Mouse (Mus musculus): ENCODE measurements around the gene Josd1. TPM values are rescaled to one million over a fixed set of nuclear protein-coding genes. Genes with fewer than 3 reads are reported as not detected.
"Not testable (repeated sequence)": the region's sequence is repeated elsewhere in the genome, so short reads cannot be mapped to it uniquely, and the experiment has no call there.

The Josd1 gene
- polyA plus RNA-seq, 1 experiment from 2014 or later: 16.1 TPM

DNA sequence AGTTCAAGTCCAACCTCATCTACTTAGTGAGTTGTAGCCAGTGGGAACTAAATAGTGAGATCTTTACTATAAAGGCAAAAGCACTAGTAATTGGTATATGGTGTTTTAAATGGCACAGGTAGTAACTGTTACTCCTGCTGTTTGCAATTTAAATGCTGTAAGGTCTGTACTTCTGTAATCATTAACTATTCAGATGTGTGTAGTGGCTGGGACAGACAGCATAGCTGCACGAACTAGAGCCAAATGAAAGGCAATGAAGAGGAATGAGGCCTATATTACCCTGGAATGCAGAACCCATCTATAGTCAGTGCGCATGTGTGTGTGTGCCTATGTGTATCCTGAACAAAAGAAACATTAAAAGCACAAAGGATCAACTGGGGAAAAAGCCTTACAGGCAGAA lies 9.8 kb downstream of the Josd1 start:
- no peak overlapping the region for H3K27ac ChIP-seq
- H3K4me3 ChIP-seq (replicated peaks; ENCODE audit: low read length): no peak overlapping the region
- ATAC-seq (ENCODE audit: low FRiP score): no peak
- H3K4me2 ChIP-seq (replicated peaks): no peak overlapping the region
- H3K9me3 ChIP-seq (ENCODE audit: control insufficient read depth, low read length): no peaks in the 10 kb centered on the region
- peaks cover 43% of the 10 kb centered on the region for H3K36me3 ChIP-seq (replicated peaks; ENCODE audit: control insufficient read depth, insufficient read depth)
- whole genome bisulfite sequencing: 87% methylated on average over 2 of the region's 2 CpGs
- peaks cover 9% of the 10 kb centered on the region; the same call in 1 of the 2 replicates for H3K4me1 ChIP-seq (replicated peaks; ENCODE audit: control insufficient read depth, insufficient read depth, low read length)
- no peak overlapping the region for H3K9ac ChIP-seq
- DNase-seq (ENCODE audit: low spot score): no peak
- no peaks in the 10 kb centered on the region for H3K27me3 ChIP-seq (ENCODE audit: control insufficient read depth, insufficient read depth, low read length)

DNA sequence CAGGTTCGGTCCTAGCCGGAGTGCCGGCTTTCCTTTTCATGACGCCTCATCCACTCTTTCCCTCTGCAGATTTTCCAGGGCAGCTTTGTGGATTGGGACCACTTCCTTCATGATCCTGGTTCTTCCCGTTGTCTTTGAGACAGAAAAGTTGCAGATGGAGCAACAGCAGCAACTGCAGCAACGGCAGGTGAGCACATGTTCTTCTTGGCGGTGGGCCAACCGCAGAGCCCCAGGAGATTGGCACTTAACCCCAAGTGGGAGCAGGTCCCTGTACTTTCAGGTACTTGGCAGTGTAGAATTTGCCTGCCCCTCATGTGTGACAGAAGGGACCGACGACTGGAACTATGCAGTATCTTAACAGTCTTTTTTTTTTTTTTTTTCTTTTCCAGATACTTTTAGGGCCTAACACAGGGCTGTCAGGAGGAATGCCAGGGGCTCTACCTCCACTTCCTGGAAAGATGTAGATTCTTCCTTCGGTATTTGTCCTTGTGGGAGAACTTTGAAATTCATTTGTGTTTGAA lies 15.8 kb downstream of the Josd1 start:
- H3K9me3 ChIP-seq (ENCODE audit: control insufficient read depth, low read length); ATAC-seq (ENCODE audit: low FRiP score); H3K27ac ChIP-seq; H3K27me3 ChIP-seq (ENCODE audit: control insufficient read depth, insufficient read depth, low read length); H3K9ac ChIP-seq; H3K4me1 ChIP-seq (replicated peaks; ENCODE audit: control insufficient read depth, insufficient read depth, low read length); DNase-seq (ENCODE audit: low spot score): not testable (repeated sequence)
- peak overlapping the region; percentile 93 for H3K4me3 ChIP-seq (replicated peaks; ENCODE audit: low read length)
- peak overlapping the region; percentile 79 for H3K4me2 ChIP-seq (replicated peaks)
- peaks cover 59% of the 10 kb centered on the region for H3K36me3 ChIP-seq (replicated peaks; ENCODE audit: control insufficient read depth, insufficient read depth)
- 86% methylated on average over 11 of the region's 11 CpGs for WGBS

DNA sequence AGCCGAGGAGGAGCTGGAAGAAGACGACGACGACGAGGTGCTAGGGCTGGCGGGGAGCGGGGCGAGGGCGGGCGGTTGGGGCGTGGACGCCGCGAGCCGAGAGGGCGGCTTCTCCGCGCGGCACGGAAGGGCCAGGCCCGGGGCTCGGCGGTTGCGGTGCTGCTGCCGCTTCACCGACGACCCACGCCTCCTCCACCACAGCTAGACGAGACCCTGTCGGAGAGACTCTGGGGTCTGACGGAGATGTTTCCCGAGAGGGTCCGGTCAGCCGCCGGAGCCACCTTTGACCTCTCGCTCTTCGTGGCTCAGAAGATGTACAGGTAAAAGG lies 16.8 kb downstream of the Josd1 start:
- peak overlapping the region; percentile 79 for H3K4me2 ChIP-seq (replicated peaks)
- H3K36me3 ChIP-seq (replicated peaks; ENCODE audit: control insufficient read depth, insufficient read depth): peaks cover 59% of the 10 kb centered on the region

GRCm38 (mm10) chr15:79670249-79670971 lies 17.3 kb downstream of the Josd1 start, which contains the start of gene Tomm22:
Gene Tomm22 (plus strand): TSS chr15:79670861.
- H3K27ac ChIP-seq: no peak within 1 kb of the TSS
- H3K4me2 ChIP-seq (replicated peaks): peak within 1 kb of the TSS; percentile 79
- H3K27me3 ChIP-seq (ENCODE audit: control insufficient read depth, insufficient read depth, low read length): no peaks in the 10 kb centered on the region
- peaks cover 4% of the 10 kb centered on the region; the same call in 1 of the 2 replicates for H3K4me1 ChIP-seq (replicated peaks; ENCODE audit: control insufficient read depth, insufficient read depth, low read length)
- DNase-seq (ENCODE audit: low spot score) (peak; percentile 94), ATAC-seq (ENCODE audit: low FRiP score) (peak; percentile 96)
- peak within 1 kb of the TSS; percentile 88 for H3K9ac ChIP-seq
- H3K9me3 ChIP-seq (ENCODE audit: control insufficient read depth, low read length): no peaks in the 10 kb centered on the region
- 21% methylated on average over 32 of the region's 33 CpGs for WGBS
- peaks cover 59% of the 10 kb centered on the region for H3K36me3 ChIP-seq (replicated peaks; ENCODE audit: control insufficient read depth, insufficient read depth)
- peak within 1 kb of the TSS; percentile 93 for H3K4me3 ChIP-seq (replicated peaks; ENCODE audit: low read length)

More for the DNA sequence above, 16.8 kb downstream of the Josd1 start:
- under 1% methylated on average over 37 of the region's 37 CpGs for WGBS
- Histone ChIP-seq H3K9me3 (ENCODE audit: control insufficient read depth, low read length) (no peaks in the 10 kb centered on the region), H3K27ac (no peak overlapping the region), H3K4me1 (replicated peaks; ENCODE audit: control insufficient read depth, insufficient read depth, low read length) (peaks cover 4% of the 10 kb centered on the region; the same call in 1 of the 2 replicates), H3K9ac (peak overlapping the region; percentile 88), H3K4me3 (replicated peaks; ENCODE audit: low read length) (peak overlapping the region; percentile 93), H3K27me3 (ENCODE audit: control insufficient read depth, insufficient read depth, low read length) (no peaks in the 10 kb centered on the region)
- DNase-seq (ENCODE audit: low spot score) (no peak), ATAC-seq (ENCODE audit: low FRiP score) (peak; percentile 60)

DNA sequence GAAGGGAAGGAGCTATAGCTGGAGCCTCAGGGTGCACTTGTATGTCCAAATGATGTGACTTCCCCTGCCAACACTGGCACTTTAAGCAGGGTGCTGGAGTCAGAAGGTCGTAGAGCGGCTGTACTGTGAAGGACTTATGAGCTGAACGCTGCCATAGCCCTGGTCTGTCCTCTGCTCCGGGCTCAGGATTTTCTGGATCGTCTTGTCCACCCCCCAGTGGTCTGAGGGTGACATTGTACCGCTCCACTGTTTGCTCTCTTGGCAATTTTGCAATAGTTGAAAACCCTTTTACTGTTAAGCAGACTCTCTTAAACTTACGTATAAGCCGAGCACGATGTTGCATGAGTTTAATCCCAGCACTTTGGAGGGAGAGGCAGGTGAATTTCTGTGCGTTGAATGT lies 18.5 kb downstream of the Josd1 start:
- H3K27ac ChIP-seq: no peak overlapping the region
- 74% methylated on average over 10 of the region's 10 CpGs for WGBS
- no peak overlapping the region for H3K9ac ChIP-seq
- peaks cover 4% of the 10 kb centered on the region; the same call in 1 of the 2 replicates for H3K4me1 ChIP-seq (replicated peaks; ENCODE audit: control insufficient read depth, insufficient read depth, low read length)
- no peaks in the 10 kb centered on the region for H3K27me3 ChIP-seq (ENCODE audit: control insufficient read depth, insufficient read depth, low read length)
- H3K36me3 ChIP-seq (replicated peaks; ENCODE audit: control insufficient read depth, insufficient read depth): peaks cover 50% of the 10 kb centered on the region
- no peak for DNase-seq (ENCODE audit: low spot score)
- no peak for ATAC-seq (ENCODE audit: low FRiP score)
- no peak overlapping the region for H3K4me3 ChIP-seq (replicated peaks; ENCODE audit: low read length)
- no peaks in the 10 kb centered on the region for H3K9me3 ChIP-seq (ENCODE audit: control insufficient read depth, low read length)
- H3K4me2 ChIP-seq (replicated peaks): no peak overlapping the region

DNA sequence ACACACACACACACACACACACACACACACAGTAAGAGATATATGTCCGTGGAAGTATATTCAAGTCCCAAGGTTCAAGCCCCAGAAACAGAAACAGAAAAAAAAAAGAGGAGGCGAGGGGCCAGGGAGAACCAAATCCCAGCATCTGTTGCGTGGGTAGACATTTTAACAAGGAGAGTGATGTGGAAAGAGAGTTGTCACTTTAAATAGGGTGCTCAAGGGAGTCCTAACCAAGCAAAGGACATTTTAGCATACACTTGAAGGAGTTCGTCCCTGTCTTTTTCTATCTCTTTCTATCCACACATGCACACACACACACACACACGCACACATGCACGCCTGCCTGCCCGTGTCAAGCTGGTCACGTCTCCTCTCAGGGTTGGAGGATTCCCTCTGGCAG lies 23.1 kb downstream of the Josd1 start:
- no peak overlapping the region for H3K9ac ChIP-seq
- H3K4me2 ChIP-seq (replicated peaks): no peak overlapping the region
- no peak overlapping the region for H3K27ac ChIP-seq
- H3K4me1 ChIP-seq (replicated peaks; ENCODE audit: control insufficient read depth, insufficient read depth, low read length): peaks cover 5% of the 10 kb centered on the region
- WGBS: 92% methylated on average over 8 of the region's 8 CpGs
- H3K4me3 ChIP-seq (replicated peaks; ENCODE audit: low read length): no peak overlapping the region
- H3K9me3 ChIP-seq (ENCODE audit: control insufficient read depth, low read length): no peaks in the 10 kb centered on the region
- ATAC-seq (ENCODE audit: low FRiP score) (no peak), DNase-seq (ENCODE audit: low spot score) (no peak)
- no peaks in the 10 kb centered on the region for H3K27me3 ChIP-seq (ENCODE audit: control insufficient read depth, insufficient read depth, low read length)
- H3K36me3 ChIP-seq (replicated peaks; ENCODE audit: control insufficient read depth, insufficient read depth): peaks cover 51% of the 10 kb centered on the region

DNA sequence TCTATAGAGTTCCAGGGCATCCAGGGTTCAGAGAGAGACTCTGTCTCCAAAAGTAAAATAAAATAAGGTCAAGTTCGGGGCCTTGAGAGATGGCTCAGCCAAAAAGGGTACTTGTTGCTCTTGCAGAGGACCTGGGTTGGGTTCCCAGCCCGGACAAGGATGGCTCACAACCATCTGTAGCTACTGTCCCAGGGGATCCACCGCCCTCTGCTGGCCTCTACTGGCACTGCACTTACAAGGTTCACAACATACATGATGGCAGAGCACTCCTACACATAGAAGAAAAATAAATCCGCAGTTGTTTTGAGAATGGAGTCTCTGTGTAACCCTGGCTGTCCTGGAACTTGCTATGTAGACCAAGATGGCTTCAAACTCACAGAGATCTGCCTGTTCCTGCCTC lies 25.9 kb downstream of the Josd1 start:
- no peaks in the 10 kb centered on the region for H3K27me3 ChIP-seq (ENCODE audit: control insufficient read depth, insufficient read depth, low read length)
- H3K4me1 ChIP-seq (replicated peaks; ENCODE audit: control insufficient read depth, insufficient read depth, low read length): peaks cover 8% of the 10 kb centered on the region
- no peaks in the 10 kb centered on the region for H3K9me3 ChIP-seq (ENCODE audit: control insufficient read depth, low read length)
- H3K4me3 ChIP-seq (replicated peaks; ENCODE audit: low read length): no peak overlapping the region
- H3K27ac ChIP-seq: no peak overlapping the region
- no peak overlapping the region for H3K9ac ChIP-seq
- peaks cover 39% of the 10 kb centered on the region for H3K36me3 ChIP-seq (replicated peaks; ENCODE audit: control insufficient read depth, insufficient read depth)
- no peak overlapping the region for H3K4me2 ChIP-seq (replicated peaks)
- DNase-seq (ENCODE audit: low spot score) (no peak), ATAC-seq (ENCODE audit: low FRiP score) (no peak)
- 74% methylated on average over 4 of the region's 4 CpGs for WGBS

- no peaks in the 10 kb centered on the region for H3K9me3 ChIP-seq (ENCODE audit: control insufficient read depth, low read length)
- peaks cover 29% of the 10 kb centered on the region for H3K36me3 ChIP-seq (replicated peaks; ENCODE audit: control insufficient read depth, insufficient read depth)
- H3K4me3 ChIP-seq (replicated peaks; ENCODE audit: low read length): peak within 1 kb of the TSS; percentile 85
- ATAC-seq (ENCODE audit: low FRiP score) (peak; percentile 88), DNase-seq (ENCODE audit: low spot score) (peak; percentile 97)
- peak within 1 kb of the TSS; percentile 99 for H3K27ac ChIP-seq
- under 1% methylated on average over 55 of the region's 55 CpGs for WGBS
- H3K4me2 ChIP-seq (replicated peaks): peak within 1 kb of the TSS; percentile 73
- H3K4me1 ChIP-seq (replicated peaks; ENCODE audit: control insufficient read depth, insufficient read depth, low read length): peaks cover 8% of the 10 kb centered on the region
- peak within 1 kb of the TSS; percentile 87 for H3K9ac ChIP-seq
- H3K27me3 ChIP-seq (ENCODE audit: control insufficient read depth, insufficient read depth, low read length): no peaks in the 10 kb centered on the region
Observed at GRCm38 (mm10) chr15:79658531-79659375, 29.0 kb downstream of the Josd1 start, which contains the start of the genes Fam227a and Cby1. Gene Fam227a (minus strand): TSS chr15:79658956. Gene Cby1 (plus strand): TSS chr15:79659199.

Data from hindbrain, embryonic 14.5 days (tissue).